Mouse (Mus musculus): ENCODE measurements around the gene 9930022D16Rik. TPM values are rescaled to one million over a fixed set of nuclear protein-coding genes. Genes with fewer than 3 reads are reported as not detected.

The 9930022D16Rik gene
- total RNA-seq, 2 experiments from 2014 or later = not detected

DNA sequence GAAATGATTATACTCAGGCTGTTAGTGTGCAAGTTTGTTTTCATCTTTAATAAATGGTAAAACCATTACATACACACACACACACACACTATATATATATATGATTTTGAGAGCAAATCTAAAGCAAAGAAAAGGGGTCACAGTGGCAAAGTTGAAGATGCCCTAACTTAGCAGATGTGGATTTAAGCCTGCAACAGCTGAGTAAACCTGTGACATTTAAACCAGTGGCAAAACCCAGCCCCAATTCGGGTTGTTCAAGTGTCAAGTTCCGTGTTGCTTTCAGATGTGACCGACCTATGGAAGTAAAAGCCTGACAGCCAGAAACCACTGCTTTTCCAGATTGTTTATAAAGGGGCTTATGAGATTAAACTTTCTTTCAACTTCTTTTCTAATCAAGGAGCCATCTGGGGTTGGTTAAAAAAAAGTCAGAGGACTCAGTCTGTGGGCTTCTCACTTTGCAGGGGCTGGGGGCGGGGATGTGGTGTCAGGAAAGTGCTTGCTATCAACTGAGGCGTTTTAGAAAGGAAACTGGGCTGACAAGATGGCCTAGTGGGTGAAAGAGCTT, 28.5 kb downstream of the 9930022D16Rik start:
- intact Hi-C loops (cut with DNase I; ENCODE audit: low total_unique reads) = loop anchor here (10.0 kb wide), 2 partner anchors 197 to 423 kb away; no protein-coding TSS in a partner anchor
- DNase-seq = no peak

- intact Hi-C loops (cut with DNase I; ENCODE audit: low total_unique reads) = loop anchor here (10.0 kb wide), 2 partner anchors 199 to 421 kb away; no protein-coding TSS in a partner anchor
- no peak for DNase-seq
Observed at GRCm38 (mm10) chr11:109443468-109444263, 29.9 kb downstream of the 9930022D16Rik start.

- intact Hi-C loops (cut with DNase I; ENCODE audit: low total_unique reads) = loop anchor here (10.0 kb wide), 2 partner anchors 200 to 420 kb away; no protein-coding TSS in a partner anchor
- peak; percentile 19 for DNase-seq
Observed at GRCm38 (mm10) chr11:109444600-109444999, 30.9 kb downstream of the 9930022D16Rik start.

DNA sequence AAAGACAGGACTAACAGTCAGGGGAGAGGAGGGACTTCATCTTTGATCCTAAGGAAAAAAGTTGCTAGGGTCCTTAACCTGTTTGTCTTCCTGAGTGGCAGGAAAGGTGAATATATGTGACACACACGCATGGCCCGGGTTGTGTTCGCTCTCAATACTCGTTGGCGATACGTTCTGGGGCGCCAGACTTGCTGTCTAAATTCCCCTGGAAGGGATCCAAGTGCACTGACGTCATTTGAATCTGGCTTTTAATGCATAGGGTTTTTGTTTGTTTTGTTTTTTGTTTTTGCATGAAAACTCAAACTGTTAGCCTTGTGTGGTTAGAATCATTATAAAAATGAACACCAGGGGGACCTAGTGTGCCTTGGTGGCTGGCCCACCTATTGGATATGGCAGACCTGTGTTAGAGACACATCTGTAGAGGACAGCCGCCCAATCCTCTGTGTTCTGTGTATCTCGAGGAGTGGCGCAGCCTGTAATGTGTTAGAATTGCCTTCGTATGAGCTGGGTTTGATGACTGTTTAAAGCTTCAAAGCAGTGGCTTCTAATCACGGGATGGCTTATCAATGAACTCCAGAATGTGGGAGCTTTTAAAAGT, 31.8 kb downstream of the 9930022D16Rik start:
- DNase-seq = no peak

GRCm38 (mm10) chr11:109451169-109451568, 37.5 kb downstream of the 9930022D16Rik start:
- intact Hi-C loops (cut with DNase I; ENCODE audit: low total_unique reads) = no loop called here
- DNase-seq = no peak

More for the DNA sequence above, 31.8 kb downstream of the 9930022D16Rik start:
- intact Hi-C loops (cut with DNase I; ENCODE audit: low total_unique reads) = loop anchor here (5.0 to 10.0 kb wide), 3 partner anchors 137 to 419 kb away; no protein-coding TSS in a partner anchor

- intact Hi-C loops (cut with DNase I; ENCODE audit: low total_unique reads) = no loop called here
- no peak for DNase-seq
Observed at GRCm38 (mm10) chr11:109456261-109456660, 42.5 kb downstream of the 9930022D16Rik start.

DNA sequence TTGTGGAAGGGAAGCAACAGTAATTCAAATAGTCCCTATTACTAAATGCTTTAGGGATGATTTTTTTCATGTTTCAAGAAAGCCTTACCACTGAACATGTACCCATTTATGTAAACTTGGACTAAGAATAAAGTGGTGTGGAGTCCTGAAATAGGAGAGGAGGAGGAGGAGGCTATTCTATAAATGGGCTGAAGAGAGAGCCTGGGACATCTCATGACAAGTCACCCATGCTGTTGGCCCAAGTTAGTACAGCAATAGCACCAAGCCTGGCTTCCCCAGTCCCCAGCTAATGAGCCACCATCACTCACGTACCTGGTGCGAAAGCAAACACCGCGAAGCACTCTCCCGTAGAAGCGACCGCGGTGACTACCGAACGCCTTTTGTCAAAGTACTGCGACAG, 44.4 kb downstream of the 9930022D16Rik start:
- DNase-seq = no peak
- intact Hi-C loops (cut with DNase I; ENCODE audit: low total_unique reads) = no loop called here

DNA sequence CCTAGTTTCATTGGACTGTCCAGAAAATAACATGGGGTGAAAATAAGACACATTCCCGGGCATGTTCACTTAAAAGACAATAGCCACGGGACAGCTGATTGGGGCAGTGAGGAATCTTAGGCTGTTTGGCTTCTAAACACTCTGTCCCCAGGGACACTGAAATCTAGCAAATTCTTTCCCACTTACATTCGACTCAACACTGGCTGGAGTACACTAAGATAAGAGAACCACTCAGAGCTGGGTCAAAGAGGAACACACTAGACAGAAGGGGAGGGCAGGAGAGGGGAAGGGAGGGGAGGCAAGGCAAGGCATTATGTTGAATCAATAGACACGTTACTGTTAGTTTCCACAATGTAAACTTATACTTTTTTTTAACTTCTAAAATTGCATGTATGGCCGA, 46.9 kb downstream of the 9930022D16Rik start:
- intact Hi-C loops (cut with DNase I; ENCODE audit: low total_unique reads) = no loop called here
- DNase-seq = no peak

GRCm38 (mm10) chr11:109465068-109465467, 51.4 kb downstream of the 9930022D16Rik start:
- DNase-seq = no peak
- intact Hi-C loops (cut with DNase I; ENCODE audit: low total_unique reads) = no loop called here

- intact Hi-C loops (cut with DNase I; ENCODE audit: low total_unique reads) = no loop called here
- no peak for DNase-seq
Observed at GRCm38 (mm10) chr11:109466987-109467386, 53.3 kb downstream of the 9930022D16Rik start.

GRCm38 (mm10) chr11:109468133-109468532, 54.4 kb downstream of the 9930022D16Rik start:
- no peak for DNase-seq
- intact Hi-C loops (cut with DNase I; ENCODE audit: low total_unique reads) = no loop called here

Small RNAs within 50 kb of the gene (microRNA-seq; reads per million reads assigned to microRNA genes)
- gene Gm25540 = 0 reads per million in 2 experiments

Other genes starting within 250 kb of the 9930022D16Rik start
- under 1 TPM; 0.11 to 0.31 TPM for gene Rgs9, start 115.8 kb upstream of the 9930022D16Rik start, total RNA-seq (2021)
- 10 to 100 TPM; 27.1 to 29.7 TPM for gene Gna13, start 51.1 kb upstream of the 9930022D16Rik start, total RNA-seq (2021)
- gene Amz2, start 12.0 kb downstream of the 9930022D16Rik start, total RNA-seq (2021) = 10 to 100 TPM; 40.0 to 46.2 TPM
- 1 to 10 TPM; 5.7 to 7.1 TPM for gene Arsg, start 59.5 kb downstream of the 9930022D16Rik start, total RNA-seq (2021)
- 10 to 100 TPM; 10.9 to 19.9 TPM for gene Slc16a6, start 59.7 kb downstream of the 9930022D16Rik start, total RNA-seq (2021)
- gene Wipi1, start 198.1 kb downstream of the 9930022D16Rik start, total RNA-seq (2021) = 10 to 100 TPM; 59.7 to 62.2 TPM
- 100 to 1,000 TPM; 172 to 199 TPM for gene Prkar1a, start 235.5 kb downstream of the 9930022D16Rik start, total RNA-seq (2021)

Measured in gastrocnemius, postnatal 14 days (tissue).